In the genomic region with DNA sequence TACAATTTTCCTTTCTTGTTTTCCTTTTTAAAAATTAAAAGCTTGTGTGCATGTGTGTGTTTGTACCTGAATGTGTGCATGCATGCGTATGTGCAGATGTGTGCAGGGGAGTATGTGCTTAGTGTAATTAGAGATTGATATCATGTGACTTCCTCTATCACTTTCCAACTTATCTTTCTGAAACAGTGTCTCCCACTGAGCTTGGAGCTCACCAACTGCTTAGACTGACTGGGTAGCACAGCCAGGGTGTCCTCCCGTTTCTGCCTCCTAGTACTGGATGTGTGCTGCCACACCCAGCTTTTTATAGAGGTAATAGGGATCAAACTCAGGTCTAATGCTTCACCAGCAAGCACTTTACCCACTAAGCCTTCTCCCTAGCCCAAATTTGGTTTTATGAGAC, we compare ENCODE assay signal across 14 mouse cellular contexts.
"Had no signal": no experiment of that assay in that cellular context is flagged by ENCODE, and none has a peak within 500 bp of the region (broad histone marks: within the 10 kb centered on the region; RNA-seq: fewer than 3 reads in every experiment).

No protein-coding gene starts in this region.

- H3K4me1 ChIP-seq: midbrain, embryonic 13.5 days; midbrain, embryonic 15.5 days; neural tube, embryonic 12.5 days; stomach, embryonic 15.5 days had no signal

- H3K27ac ChIP-seq: midbrain, embryonic 13.5 days; midbrain, embryonic 15.5 days; neural tube, embryonic 12.5 days; stomach, embryonic 15.5 days; stomach, postnatal 0 days had no signal

- H3K4me3 ChIP-seq: midbrain, embryonic 13.5 days; midbrain, embryonic 15.5 days; neural tube, embryonic 12.5 days; stomach, embryonic 15.5 days had no signal

- H3K27me3 ChIP-seq: midbrain, embryonic 13.5 days; midbrain, embryonic 15.5 days; neural tube, embryonic 12.5 days; stomach, embryonic 15.5 days had no signal

- H3K4me2 ChIP-seq: lung, embryonic 14.5 days; midbrain, embryonic 11.5 days; midbrain, embryonic 13.5 days; midbrain, embryonic 15.5 days; neural tube, embryonic 12.5 days; stomach, embryonic 15.5 days had no signal

- DNase-seq: lung, adult 18-20 months; lung, embryonic 14.5 days; lung, postnatal 10 days; lung, postnatal 4 days; right cerebral cortex, postnatal 14 days; thymus, adult 2 months; thymus, postnatal 25 days; thymus, postnatal 4 days had no signal

- H3K36me3 ChIP-seq: midbrain, embryonic 15.5 days; neural tube, embryonic 12.5 days had no signal

- H3K9ac ChIP-seq: lung, embryonic 14.5 days; midbrain, embryonic 13.5 days; midbrain, embryonic 15.5 days; neural tube, embryonic 12.5 days; stomach, embryonic 15.5 days had no signal

- H3K9me3 ChIP-seq: midbrain, embryonic 13.5 days; midbrain, embryonic 15.5 days; neural tube, embryonic 12.5 days; stomach, embryonic 15.5 days had no signal

- ATAC-seq: midbrain, embryonic 13.5 days; midbrain, embryonic 15.5 days had no signal
